ENCODE assay signal across 10 mouse cellular contexts in genomic region chr1:42917908-42918307, GRCm38 (mm10). TPM values are rescaled to one million over a fixed set of nuclear protein-coding genes. Genes with fewer than 3 reads are reported as not detected.
A peak's percentile ranks its signal among the peaks of the same experiment; 100 is the strongest.
DNase-seq lines count a peak whose midpoint lies in the region; ATAC-seq and TF ChIP-seq lines count a peak whose summit lies in the region.
"Had no signal": no experiment of that assay in that cellular context is flagged by ENCODE, and none has a peak within 500 bp of the region (broad histone marks: within the 10 kb centered on the region; RNA-seq: fewer than 3 reads in every experiment).

No protein-coding gene starts in this region.

- ATAC-seq in heart, embryonic 14.5 days (ENCODE audit: insufficient number of reproducible peaks, insufficient read depth, low FRiP score, low read depth) = no peak
- peak; percentile 63 for ATAC-seq in limb, embryonic 11.5 days (ENCODE audit: insufficient number of reproducible peaks, low FRiP score, low TSS enrichment, low read depth)

- no peak for TF ChIP-seq POLR2A in brain, embryonic 14.5 days (IDR thresholded peaks at IDR 0.05; ENCODE audit: borderline replicate concordance, extremely low read depth, insufficient read depth, insufficient read length, poor library complexity, severe bottlenecking)

- H3K79me3 ChIP-seq in C2C12 (ENCODE audit: low read depth) = no peaks in the 10 kb centered on the region

- H3ac ChIP-seq in C2C12 (ENCODE audit: control insufficient read depth, insufficient read length, low read depth) = no peak overlapping the region

- no peak overlapping the region for H3K27ac ChIP-seq in heart, embryonic 14.5 days (replicated peaks in 1 of 2; ENCODE audit: control insufficient read depth in 1 of 2, insufficient read depth in 1 of 2, low read depth in 2 of 2, low read length in 2 of 2)
- no peak overlapping the region for H3K27ac ChIP-seq in limb, embryonic 11.5 days (replicated peaks; ENCODE audit: low read depth, low read length)
- H3K27ac ChIP-seq: hindbrain, embryonic 14.5 days had no signal

- H3K27me3 ChIP-seq in heart, embryonic 14.5 days (ENCODE audit: control insufficient read depth, insufficient read depth, low read length) = 0 out of 2 replicates have a peak, but pooled peaks cover 2% of the 10 kb centered on the region
- H3K27me3 ChIP-seq in C2C12 (ENCODE audit: control insufficient read depth, insufficient read depth, insufficient read length) = peaks cover 3% of the 10 kb centered on the region
- no peaks in the 10 kb centered on the region for H3K27me3 ChIP-seq in limb, embryonic 11.5 days (ENCODE audit: control insufficient read depth, insufficient read depth, low read length)
- H3K27me3 ChIP-seq: megakaryocyte, embryonic 14.5 days had no signal

- DNase-seq in heart, postnatal 4 days = no peak
- DNase-seq in brain, embryonic 14.5 days (ENCODE audit: low read depth) = peak; percentile 52
- peak; percentile 52 for DNase-seq in limb, embryonic 11.5 days (ENCODE audit: low spot score)
- no peak for DNase-seq in cerebellum, adult 18-20 months
- DNase-seq in adrenal gland, postnatal 25 days = no peak
- DNase-seq in left cerebral cortex, adult 9 months (ENCODE audit: low spot score in 2 of 2) = no peak

- WGBS in heart, embryonic 14.5 days = 18% methylated on average over 4 of the region's 4 CpGs
- 10% methylated on average over 4 of the region's 4 CpGs for WGBS in limb, embryonic 11.5 days

- no peak overlapping the region; a peak in 1 of 4 replicates for H3K4me3 ChIP-seq in heart, embryonic 14.5 days (ENCODE audit: control insufficient read depth in 1 of 2, insufficient read depth in 1 of 2, low read depth in 1 of 2, low read length in 2 of 2)
- no peak overlapping the region for H3K4me3 ChIP-seq in C2C12 (ENCODE audit: insufficient read depth, poor library complexity, severe bottlenecking)
- no peak overlapping the region for H3K4me3 ChIP-seq in limb, embryonic 11.5 days (ENCODE audit: low read depth, low read length)
- H3K4me3 ChIP-seq: megakaryocyte, embryonic 14.5 days had no signal

- no peak overlapping the region for H3K9ac ChIP-seq in heart, embryonic 14.5 days (ENCODE audit: low read length)
- no peak overlapping the region for H3K9ac ChIP-seq in limb, embryonic 11.5 days (ENCODE audit: low read length)
- H3K9ac ChIP-seq: hindbrain, embryonic 14.5 days had no signal

- H3K4me2 ChIP-seq in heart, embryonic 14.5 days (ENCODE audit: low read length) = peak overlapping the region; percentile 47
- peak overlapping the region; percentile 21; the same call in 1 of the 2 replicates for H3K4me2 ChIP-seq in limb, embryonic 11.5 days (ENCODE audit: low read depth, severe bottlenecking)
- H3K4me2 ChIP-seq: hindbrain, embryonic 14.5 days had no signal

- no peaks in the 10 kb centered on the region for H3K36me3 ChIP-seq in heart, embryonic 14.5 days (ENCODE audit: control insufficient read depth, insufficient read depth, low read length)
- no peaks in the 10 kb centered on the region for H3K36me3 ChIP-seq in C2C12 (ENCODE audit: control insufficient read depth, insufficient read depth)
- no peaks in the 10 kb centered on the region for H3K36me3 ChIP-seq in limb, embryonic 11.5 days (ENCODE audit: control insufficient read depth, insufficient read depth, low read length)

- H3K4me1 ChIP-seq in heart, embryonic 14.5 days (ENCODE audit: control insufficient read depth in 2 of 2, insufficient read depth in 2 of 2, low read length in 2 of 2) = no peaks in the 10 kb centered on the region
- H3K4me1 ChIP-seq in limb, embryonic 11.5 days (ENCODE audit: control insufficient read depth, insufficient read depth, low read length) = no peaks in the 10 kb centered on the region
- H3K4me1 ChIP-seq: megakaryocyte, embryonic 14.5 days had no signal

- H3K79me2 ChIP-seq in C2C12 (ENCODE audit: control insufficient read depth, insufficient read depth) = no peaks in the 10 kb centered on the region

- no peaks in the 10 kb centered on the region for H3K9me3 ChIP-seq in heart, embryonic 14.5 days (ENCODE audit: control insufficient read depth, low read length)
- H3K9me3 ChIP-seq in limb, embryonic 11.5 days (ENCODE audit: control insufficient read depth, low read length) = no peaks in the 10 kb centered on the region

- no peak for TF ChIP-seq CTCF in C2C12 (IDR thresholded peaks at IDR 0.05; ENCODE audit: control insufficient read depth, insufficient read depth, insufficient read length)
- no peak for TF ChIP-seq CTCF in brain, embryonic 14.5 days (IDR thresholded peaks at IDR 0.05; ENCODE audit: borderline replicate concordance, extremely low read depth, insufficient read depth, insufficient read length)

TF ChIP-seq in C2C12, 6 proteins besides CTCF, POLR2A, EP300 and RAD21:
- TF ChIP-seq USF1 (IDR thresholded peaks at IDR 0.05; ENCODE audit: low read depth) = peak; percentile 81
- TF ChIP-seq MYOG (IDR thresholded peaks at IDR 0.05; ENCODE audit: control insufficient read depth, extremely low read depth, insufficient read length) = no peak

RNA-seq across cellular contexts. Expression of gene Gpr45, which starts 34.8 kb away (rescaled TPM):
- polyA plus RNA-seq in heart, embryonic 14.5 days (2014; fragmentation: Nextera tagmentation; extraction: Ambion mirVana) = 2.0 and 2.1 TPM in 2 replicates
- total RNA-seq in heart, postnatal 4 days (2021) = 1 to 10 TPM in 1 of 2 experiments, under 1 TPM in 1; 0.81 to 1.4 TPM
- polyA plus RNA-seq in C2C12 (2012; fragmentation: generic; extraction: Trizol) = not detected
- polyA plus RNA-seq in brain, embryonic 14.5 days (2012; rRNA removed) = 18.5 and 27.7 TPM in 2 replicates
- 12.0 and 12.9 TPM in 2 replicates for polyA plus RNA-seq in limb, embryonic 11.5 days (2014; fragmentation: Nextera tagmentation; extraction: Ambion mirVana)
- 1.8 and 2.0 TPM in 2 replicates for total RNA-seq in adrenal gland, postnatal 25 days (2021)

Comparison
In these comparisons a context has a peak if more than half of its experiments do, and no peak if none do; other contexts are left out.
1. DNase-seq: peak in brain, embryonic 14.5 days (single experiment) and limb, embryonic 11.5 days (single experiment); none in heart, postnatal 4 days (single experiment), cerebellum, adult 18-20 months (0 of 2), adrenal gland, postnatal 25 days (single experiment) and left cerebral cortex, adult 9 months (0 of 2).